Mouse (Mus musculus): ENCODE measurements around the gene Ttc33.

GRCm38 (mm10) chr15:5238073-5238472 lies 52.7 kb downstream of the Ttc33 start:
- no peak for TF ChIP-seq POLR2A (IDR thresholded peaks at IDR 0.05; ENCODE audit: borderline replicate concordance, insufficient read depth, low read length)
- TF ChIP-seq CTCF (IDR thresholded peaks at IDR 0.05; ENCODE audit: borderline replicate concordance, insufficient read depth, low read depth, low read length) = no peak
